Mouse (Mus musculus) E14TG2a.4 (cell line): Measurements from ENCODE around the gene Phactr2.

Experiments used
- H3K27me3 ChIP-seq: 2 replicates; pipeline ENCODE4 v1.6.1; 2014; ENCODE audit warnings: low read length, control low read depth; ENCODE audit not compliant: insufficient read depth
- H3K36me3 ChIP-seq: 2 replicates; pipeline ENCODE4 v1.6.1; 2014; ENCODE audit warnings: low read length, control low read depth; ENCODE audit not compliant: insufficient read depth
- H3K4me1 ChIP-seq: replicated peaks from 2 replicates; pipeline ENCODE4 v1.6.1; 2014; ENCODE audit warnings: low read depth, low read length, control low read depth
- H3K4me3 ChIP-seq: replicated peaks from 2 replicates; pipeline ENCODE4 v1.5.1; 2014; ENCODE audit warnings: mild to moderate bottlenecking, low read length
- H3K9me3 ChIP-seq: 2 replicates; pipeline ENCODE4 v1.6.1; 2014; ENCODE audit warnings: low read length, control low read depth
- CTCF ChIP-seq: conservative IDR thresholded peaks from 2 replicates; pipeline ENCODE4 v1.5.1; 2014; ENCODE audit warnings: low read length
- NANOG ChIP-seq: IDR thresholded peaks from 2 replicates; pipeline ENCODE4 v1.6.1; 2014; ENCODE audit warnings: borderline replicate concordance, low read length, mixed read lengths
- POU5F1 ChIP-seq: IDR thresholded peaks from 2 replicates; pipeline ENCODE4 v1.6.1; 2014; ENCODE audit warnings: low read length, borderline replicate concordance

Phactr2 gene

DNA sequence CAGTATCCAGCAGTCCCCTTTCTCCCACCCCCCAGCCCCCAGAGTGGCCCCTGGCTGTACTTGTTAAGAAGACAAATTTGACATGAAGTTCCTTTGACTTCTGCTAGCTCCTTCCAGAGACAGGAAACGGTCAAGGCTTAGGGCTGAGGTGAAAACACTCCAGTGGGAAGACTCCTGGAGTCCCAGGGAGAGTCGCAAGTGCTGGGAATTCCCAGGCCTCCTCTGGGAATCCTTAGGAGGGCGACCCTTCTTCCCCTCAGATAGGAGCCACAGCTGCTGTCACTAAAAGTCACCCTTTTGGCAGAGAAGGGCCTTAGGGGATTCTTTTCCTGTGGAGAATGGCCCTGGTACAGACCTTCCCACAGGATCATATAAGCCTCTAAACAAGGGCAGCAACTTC lies 230.0 kb downstream of the Phactr2 start:
- Histone ChIP-seq H3K36me3 (no peaks in the 10 kb centered on the region), H3K27me3 (no peaks in the 10 kb centered on the region), H3K4me3 (no peak overlapping the region), H3K9me3 (no peaks in the 10 kb centered on the region), H3K4me1 (no peaks in the 10 kb centered on the region)
- TF ChIP-seq NANOG (no peak), CTCF (no peak), POU5F1 (no peak)

DNA sequence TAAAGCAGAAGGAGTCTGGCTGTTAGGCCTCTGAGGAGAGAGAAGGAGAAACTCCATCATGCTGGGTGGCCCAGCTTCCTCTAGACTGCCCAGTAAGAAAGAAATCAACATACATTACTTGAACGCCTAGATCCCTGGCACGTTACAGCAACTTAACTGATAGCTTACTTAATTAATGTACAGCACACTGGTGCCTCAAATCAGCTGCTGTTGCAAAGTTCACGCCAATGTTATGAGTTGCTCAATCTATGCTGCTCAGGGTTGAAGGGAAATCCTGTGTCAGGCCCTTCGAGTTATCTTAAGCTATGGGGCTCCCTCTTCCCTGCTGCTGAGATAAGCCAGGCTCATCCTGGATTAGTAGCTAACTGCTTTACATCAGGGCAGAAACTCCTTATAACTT lies 233.8 kb downstream of the Phactr2 start:
- no peak overlapping the region for H3K4me3 ChIP-seq
- H3K36me3 ChIP-seq, result no peaks in the 10 kb centered on the region

DNA sequence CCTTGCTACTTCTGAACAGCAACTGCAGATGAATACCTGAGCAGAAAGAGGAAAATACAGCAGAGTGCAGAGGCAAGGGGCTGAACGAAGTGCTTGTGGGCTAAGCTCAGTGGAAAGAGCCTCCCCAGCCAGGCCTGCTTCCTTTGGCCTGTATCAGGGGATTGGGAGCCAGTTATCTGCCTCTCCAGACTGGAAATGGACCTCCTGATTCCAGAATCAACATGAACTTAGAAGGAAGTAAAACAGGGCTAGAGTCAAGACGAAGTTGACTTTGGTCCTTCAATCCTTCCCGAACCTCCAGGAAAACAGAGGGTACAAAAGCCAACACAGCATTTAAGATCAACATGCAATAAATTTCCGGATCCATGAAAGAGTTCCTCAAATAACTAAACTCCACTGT lies 236.0 kb downstream of the Phactr2 start:
- Histone ChIP-seq H3K4me3 (no peak overlapping the region), H3K4me1 (no peaks in the 10 kb centered on the region), H3K36me3 (no peaks in the 10 kb centered on the region), H3K27me3 (no peaks in the 10 kb centered on the region), H3K9me3 (no peaks in the 10 kb centered on the region)
- TF ChIP-seq POU5F1, result no peak
- TF ChIP-seq NANOG, result no peak
- TF ChIP-seq CTCF, result no peak

More for the DNA sequence above, 233.8 kb downstream of the Phactr2 start:
- Histone ChIP-seq H3K27me3 (no peaks in the 10 kb centered on the region), H3K4me1 (no peaks in the 10 kb centered on the region), H3K9me3 (no peaks in the 10 kb centered on the region)
- TF ChIP-seq NANOG (no peak), CTCF (no peak), POU5F1 (no peak)

DNA sequence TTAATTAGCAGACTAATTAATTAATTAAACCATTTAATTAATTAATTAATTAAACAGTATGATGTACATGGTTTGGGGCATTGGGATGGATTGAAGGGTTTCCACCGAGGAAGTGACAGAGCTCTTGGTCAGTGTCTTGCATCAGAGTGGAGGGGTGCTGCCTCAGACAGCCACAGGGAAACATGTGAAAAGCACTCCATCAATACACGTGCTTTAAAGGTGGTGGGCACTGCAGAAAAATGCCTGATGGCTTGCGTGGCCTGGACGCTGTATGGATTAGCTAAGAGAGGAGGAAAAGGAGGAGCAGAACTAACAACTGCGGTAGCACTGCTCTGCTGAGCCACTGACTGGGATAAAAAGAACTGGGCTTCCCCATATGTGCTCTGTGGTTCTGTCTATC lies 237.3 kb downstream of the Phactr2 start:
- Histone ChIP-seq H3K4me3 (no peak overlapping the region), H3K36me3 (no peaks in the 10 kb centered on the region), H3K4me1 (no peaks in the 10 kb centered on the region), H3K27me3 (no peaks in the 10 kb centered on the region), H3K9me3 (no peaks in the 10 kb centered on the region)
- no peak for TF ChIP-seq CTCF
- no peak for TF ChIP-seq POU5F1
- no peak for TF ChIP-seq NANOG

DNA sequence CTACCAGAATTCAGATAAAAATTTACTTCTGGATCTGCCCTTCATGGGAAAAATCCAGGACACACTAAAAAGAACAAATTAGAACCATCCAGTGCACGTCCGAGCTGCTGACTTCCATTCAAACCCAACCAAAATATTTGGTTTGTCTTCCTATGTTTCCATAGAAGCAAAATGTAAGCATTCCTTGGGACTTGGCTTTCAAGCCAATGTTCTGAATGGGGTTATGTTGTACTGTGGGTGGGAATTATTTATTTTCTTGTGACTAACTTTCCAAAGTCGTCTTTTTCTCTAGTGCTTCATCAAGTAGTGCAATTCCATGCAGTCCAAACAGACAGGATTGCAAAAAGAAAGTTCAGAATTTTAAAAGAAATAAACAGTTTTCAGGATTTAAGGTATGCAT lies 239.7 kb downstream of the Phactr2 start:
- Histone ChIP-seq H3K27me3 (no peaks in the 10 kb centered on the region), H3K4me3 (no peak overlapping the region), H3K36me3 (no peaks in the 10 kb centered on the region), H3K4me1 (no peaks in the 10 kb centered on the region), H3K9me3 (no peaks in the 10 kb centered on the region)
- TF ChIP-seq NANOG, result no peak
- TF ChIP-seq POU5F1, result no peak
- TF ChIP-seq CTCF, result no peak

DNA sequence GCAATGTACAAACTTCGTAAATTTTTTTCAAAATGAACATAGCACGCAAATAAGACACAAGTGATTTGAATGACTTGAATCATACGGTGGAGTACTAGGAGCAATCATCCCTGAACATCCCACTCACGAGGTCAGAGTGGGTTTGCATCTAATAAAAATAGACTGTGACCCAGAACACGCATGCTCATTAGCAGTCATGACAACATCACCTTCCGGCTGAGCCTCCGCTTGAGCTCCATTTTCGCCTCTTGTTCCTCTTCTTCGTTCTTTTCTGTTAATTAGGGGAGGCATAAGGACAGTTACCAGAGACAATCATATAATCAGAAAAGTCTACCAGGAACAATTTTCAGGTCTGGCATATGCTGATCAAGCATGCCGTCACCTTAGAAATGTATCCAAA lies 240.3 kb downstream of the Phactr2 start:
- H3K4me1 ChIP-seq, result no peaks in the 10 kb centered on the region
- H3K4me3 ChIP-seq, result no peak overlapping the region
- no peaks in the 10 kb centered on the region for H3K9me3 ChIP-seq
- H3K27me3 ChIP-seq, result no peaks in the 10 kb centered on the region
- no peaks in the 10 kb centered on the region for H3K36me3 ChIP-seq
- TF ChIP-seq CTCF (no peak), POU5F1 (no peak), NANOG (no peak)

DNA sequence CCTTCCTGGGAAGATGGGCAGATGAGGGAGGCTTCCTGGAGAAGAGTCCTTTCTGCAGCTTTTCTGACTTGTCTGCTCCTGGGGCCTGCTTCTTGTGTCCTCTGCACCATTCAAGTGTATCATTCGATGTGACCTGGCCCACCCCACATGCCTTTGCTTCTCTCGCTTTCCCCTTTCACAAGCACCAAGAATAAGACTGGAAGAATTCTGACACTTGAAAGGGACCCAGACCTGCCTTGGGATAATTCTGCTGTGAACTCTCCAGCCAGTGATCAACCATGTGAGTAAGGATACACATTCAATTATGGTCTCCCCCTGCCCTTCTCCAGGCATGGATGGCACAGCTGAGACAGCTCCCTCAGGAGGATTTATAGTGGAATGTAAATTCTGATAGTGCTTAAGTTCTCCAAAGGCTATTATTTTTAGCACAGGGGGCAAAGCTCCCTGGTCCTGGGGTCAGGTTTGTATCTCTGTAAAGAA lies 241.0 kb downstream of the Phactr2 start:
- Histone ChIP-seq H3K4me3 (no peak overlapping the region), H3K4me1 (no peaks in the 10 kb centered on the region), H3K9me3 (no peaks in the 10 kb centered on the region), H3K27me3 (no peaks in the 10 kb centered on the region), H3K36me3 (no peaks in the 10 kb centered on the region)
- TF ChIP-seq NANOG (no peak), POU5F1 (no peak), CTCF (no peak)

DNA sequence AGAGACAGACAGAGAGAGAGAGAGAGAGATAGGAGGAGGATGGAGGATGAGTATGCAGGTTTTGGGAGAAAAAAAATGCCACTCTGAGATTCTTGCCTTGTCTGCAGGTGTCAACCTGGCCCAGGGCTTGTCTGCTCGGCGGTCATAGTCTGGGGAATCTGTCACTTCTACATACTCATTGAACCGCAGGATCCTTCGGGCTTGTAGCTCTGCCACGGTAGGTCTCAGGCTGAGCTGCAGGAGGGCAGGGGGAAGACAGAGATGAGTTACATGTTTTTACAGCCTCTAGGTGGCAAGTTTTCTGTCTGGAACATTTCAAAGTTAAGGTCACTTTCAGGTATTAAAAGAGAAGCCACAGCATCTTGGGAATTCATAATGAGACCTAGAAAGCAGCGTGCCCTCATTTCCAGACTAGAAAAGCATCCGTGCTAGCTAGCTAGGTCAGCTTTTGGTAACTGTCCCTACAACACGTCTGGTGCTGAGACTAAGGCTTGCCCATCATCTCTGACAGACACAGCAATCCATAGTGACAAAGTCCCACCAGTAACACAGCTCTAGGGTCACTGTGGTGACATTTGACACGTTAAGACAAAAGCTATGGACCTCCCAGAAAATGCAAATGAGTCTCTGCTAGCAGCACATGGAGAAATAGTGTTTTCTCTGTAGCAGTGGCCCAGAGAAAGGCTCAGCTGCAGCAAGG lies 241.6 kb downstream of the Phactr2 start:
- H3K9me3 ChIP-seq, result no peaks in the 10 kb centered on the region
- no peaks in the 10 kb centered on the region for H3K27me3 ChIP-seq
- TF ChIP-seq NANOG (no peak), POU5F1 (no peak), CTCF (no peak)
- no peaks in the 10 kb centered on the region for H3K4me1 ChIP-seq
- H3K36me3 ChIP-seq, result no peaks in the 10 kb centered on the region
- H3K4me3 ChIP-seq, result no peak overlapping the region

DNA sequence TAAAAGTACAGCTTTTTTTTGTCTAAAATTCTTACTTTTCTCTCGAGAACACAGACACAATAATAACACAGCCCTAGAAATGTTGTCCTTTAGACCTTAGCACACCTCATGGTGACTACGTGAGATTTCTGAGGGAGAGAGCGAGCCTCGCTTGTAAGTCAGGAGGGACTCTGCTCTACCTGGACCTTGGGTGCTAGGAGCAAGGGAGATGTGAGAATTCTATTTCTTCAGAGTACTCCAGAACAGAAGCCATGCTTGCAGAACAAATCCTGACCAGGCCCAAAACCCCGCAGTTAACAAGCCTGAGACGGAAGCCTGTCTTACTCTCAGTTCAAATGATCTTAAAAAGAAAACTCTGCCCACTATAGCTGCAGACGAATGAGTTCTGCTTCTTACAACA lies 243.5 kb downstream of the Phactr2 start:
- H3K36me3 ChIP-seq, result no peaks in the 10 kb centered on the region
- H3K9me3 ChIP-seq, result no peaks in the 10 kb centered on the region
- no peaks in the 10 kb centered on the region for H3K4me1 ChIP-seq
- no peak overlapping the region for H3K4me3 ChIP-seq
- TF ChIP-seq POU5F1 (no peak), CTCF (no peak), NANOG (no peak)
- H3K27me3 ChIP-seq, result no peaks in the 10 kb centered on the region
